Mouse (Mus musculus) forebrain, embryonic 13.5 days (tissue): ENCODE measurements around the gene 5730596B20Rik. TPM values are rescaled to one million over a fixed set of nuclear protein-coding genes. Genes with fewer than 3 reads are reported as not detected.

ENCODE experiments used
- ATAC-seq: fragments of 200-750 bp; cut with Nextera tagmentation; 2 replicates; pipeline ENCODE4 v1.8.0; 2017
- H3K27ac ChIP-seq: fragments of 300-500 bp; sonication (generic); 2 replicates; pipeline ENCODE4 v1.5.1; 2015; ENCODE audit warnings: inconsistent platforms, mild to moderate bottlenecking, moderate library complexity
- H3K27me3 ChIP-seq: fragments of 300-500 bp; sonication (generic); 2 replicates; pipeline ENCODE4 v1.6.1; 2015; ENCODE audit warnings: mild to moderate bottlenecking, inconsistent platforms
- H3K36me3 ChIP-seq: fragments of 300-500 bp; sonication (generic); 2 replicates; pipeline ENCODE4 v1.6.1; 2015; ENCODE audit warnings: mild to moderate bottlenecking, inconsistent platforms; ENCODE audit not compliant: poor library complexity, severe bottlenecking
- H3K4me1 ChIP-seq: fragments of 300-500 bp; sonication (generic); 2 replicates; pipeline ENCODE4 v1.6.1; 2015; ENCODE audit warnings: inconsistent platforms
- H3K4me2 ChIP-seq: fragments of 300-500 bp; sonication (generic); 2 replicates; pipeline ENCODE4 v1.6.1; 2015; ENCODE audit warnings: inconsistent platforms, mild to moderate bottlenecking, moderate library complexity
- H3K4me3 ChIP-seq: fragments of 300-500 bp; sonication (generic); 2 replicates; pipeline ENCODE4 v1.5.1; 2015; ENCODE audit warnings: mild to moderate bottlenecking, inconsistent platforms
- H3K9ac ChIP-seq: fragments of 300-500 bp; sonication (generic); 2 replicates; pipeline ENCODE4 v1.6.1; 2015; ENCODE audit warnings: mild to moderate bottlenecking, inconsistent platforms
- H3K9me3 ChIP-seq: fragments of 300-500 bp; sonication (generic); replicated peaks from 2 replicates; pipeline ENCODE4 v1.6.1; 2016; ENCODE audit warnings: inconsistent platforms
- WGBS: fragments of 180-500 bp; shearing (Covaris S2); methylation state at CpG from one replicate; pipeline ENCODE4 v1.1.7; 2015; 5-methylcytosine and 5-hydroxymethylcytosine counted together
- polyA plus RNA-seq: library from polyadenylated mRNA; unstranded; fragments of >200 nt; fragmentation: Nextera tagmentation; extraction: Ambion mirVana; gene quantifications from 2 replicates; pipeline ENCODE4 v1.2.1, GENCODE M21; 2015

Gene 5730596B20Rik
- polyA plus RNA-seq, 1 experiment from 2014 or later, result not detected

DNA sequence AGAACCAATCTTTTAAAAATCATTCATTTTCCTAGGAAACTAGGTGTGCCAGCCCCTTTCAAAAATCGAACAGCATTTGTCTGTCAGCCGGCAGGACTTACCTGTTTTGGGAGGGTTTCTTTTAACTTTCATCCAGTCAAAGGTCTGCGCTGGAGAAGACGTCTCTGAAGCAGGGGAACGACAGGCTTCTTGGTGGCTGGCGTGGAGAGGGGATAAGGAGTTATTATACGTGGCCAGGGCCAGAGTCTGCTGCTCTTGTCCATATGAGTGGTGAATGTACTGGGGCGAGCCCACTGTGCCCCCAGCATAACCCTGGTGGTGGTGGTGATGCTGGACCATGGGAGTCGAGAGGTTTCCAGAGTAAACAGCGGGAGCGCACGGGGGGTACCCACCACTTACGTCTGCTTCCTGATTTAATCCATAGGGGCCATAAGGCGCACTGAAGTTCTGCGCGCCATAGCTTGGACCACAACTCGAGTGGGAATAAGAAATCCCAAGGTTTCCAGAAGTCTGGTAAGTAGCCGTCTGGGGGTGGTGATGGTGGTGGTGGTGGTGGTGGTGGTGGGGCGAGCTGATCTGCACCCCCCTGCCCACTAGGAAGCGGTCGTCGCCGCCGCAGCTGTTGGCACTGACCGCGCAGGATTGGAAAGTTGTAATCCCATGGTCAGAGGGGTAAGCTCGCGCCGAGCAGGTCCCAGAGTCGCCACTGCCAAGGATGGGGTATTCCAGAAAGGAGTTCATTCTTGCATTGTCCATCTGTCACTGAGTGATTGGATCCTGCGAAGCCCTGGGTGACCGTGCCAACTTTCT lies 19.6 kb upstream of the 5730596B20Rik start:
- WGBS, result 2% methylated on average over 32 of the region's 32 CpGs
- Histone ChIP-seq H3K9ac (no peak overlapping the region), H3K4me3 (peak overlapping the region; percentile 52), H3K36me3 (no peaks in the 10 kb centered on the region), H3K9me3 (no peaks in the 10 kb centered on the region), H3K27me3 (peaks cover 99% of the 10 kb centered on the region), H3K4me1 (peaks cover 17% of the 10 kb centered on the region), H3K27ac (no peak overlapping the region), H3K4me2 (peak overlapping the region; percentile 95)
- no peak; the same call in 1 of the 2 replicates for ATAC-seq

DNA sequence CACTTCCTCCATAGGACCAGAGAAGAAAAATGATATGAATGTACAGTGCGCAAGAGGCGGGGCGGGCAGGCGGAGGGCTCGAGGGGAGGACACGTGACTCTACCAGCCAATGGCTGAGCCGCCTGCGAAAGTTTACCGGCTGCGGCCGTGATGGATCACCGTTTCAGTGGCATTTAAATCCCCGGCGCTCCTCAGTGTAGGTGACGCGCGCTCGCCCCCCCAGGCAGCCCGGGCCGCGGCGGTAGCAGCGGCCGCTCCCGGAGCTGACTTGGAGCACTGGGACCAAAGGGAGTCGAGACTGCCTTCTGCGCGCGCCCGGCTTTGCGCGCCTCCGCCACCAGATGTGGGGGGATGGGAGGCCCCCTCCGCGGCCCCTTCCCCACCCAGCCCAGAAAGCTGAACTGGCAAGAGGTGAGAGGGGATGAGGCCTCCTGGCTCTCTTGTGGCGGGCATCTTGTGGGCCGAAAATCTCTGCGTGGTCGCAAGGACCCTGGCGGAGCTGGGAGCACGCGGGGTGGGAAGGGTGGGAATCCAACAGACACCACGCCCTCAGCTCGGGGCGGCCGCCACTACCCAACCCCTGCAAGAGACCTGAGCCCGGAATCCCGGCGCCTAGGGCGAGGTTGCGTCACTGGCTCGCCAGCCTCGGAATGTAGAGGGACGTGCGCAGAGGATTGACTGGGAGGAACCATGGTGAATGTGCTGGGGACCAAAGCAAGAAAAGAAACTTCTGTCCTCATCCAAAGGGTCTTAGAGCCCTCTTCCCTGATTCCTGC lies 18.8 kb upstream of the 5730596B20Rik start, which contains the start of gene Hoxa1:
TSS of gene Hoxa1 (minus strand) at position 42 of the 776 bp plus-strand sequence.
- Histone ChIP-seq H3K4me2 (peak within 1 kb of the TSS; percentile 95), H3K27me3 (peaks cover 99% of the 10 kb centered on the region), H3K4me3 (peak within 1 kb of the TSS; percentile 52), H3K27ac (no peak within 1 kb of the TSS), H3K4me1 (peaks cover 17% of the 10 kb centered on the region), H3K9me3 (no peaks in the 10 kb centered on the region), H3K9ac (peak within 1 kb of the TSS; percentile 44), H3K36me3 (no peaks in the 10 kb centered on the region)
- ATAC-seq, result peak; percentile 78
- under 1% methylated on average over 54 of the region's 55 CpGs for WGBS

DNA sequence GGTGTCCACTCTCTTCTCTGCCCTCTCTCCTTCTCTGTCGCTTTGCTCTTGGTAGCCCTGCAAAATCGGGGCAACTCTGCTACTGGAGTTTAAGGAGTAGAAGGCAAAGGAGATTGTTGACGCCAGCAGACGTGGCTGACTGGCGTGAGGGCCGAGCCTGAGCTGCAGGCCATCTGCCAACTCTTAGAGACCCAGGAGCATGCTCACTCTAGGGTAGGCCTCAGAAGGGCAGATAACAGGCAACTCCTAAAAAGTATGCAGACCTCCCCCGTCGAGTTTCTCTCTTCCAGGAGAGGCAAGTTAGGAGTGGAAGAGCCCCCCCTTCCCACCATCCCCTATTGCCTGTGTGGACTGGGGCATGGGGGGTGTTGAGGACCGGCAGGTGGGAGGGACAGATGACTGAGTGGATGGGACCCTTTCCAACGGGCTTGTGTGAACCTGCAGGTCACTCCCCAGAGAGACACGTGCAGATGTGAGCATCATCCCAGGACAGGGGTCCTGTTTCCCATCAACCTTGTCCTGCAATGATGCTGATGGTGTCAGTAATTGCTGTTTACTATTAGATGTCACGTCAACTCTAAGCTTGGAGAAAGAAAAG lies 18.0 kb upstream of the 5730596B20Rik start:
- Histone ChIP-seq H3K36me3 (no peaks in the 10 kb centered on the region), H3K27ac (no peak overlapping the region), H3K4me3 (peak overlapping the region; percentile 52), H3K4me1 (peaks cover 17% of the 10 kb centered on the region), H3K4me2 (peak overlapping the region; percentile 95), H3K27me3 (peaks cover 99% of the 10 kb centered on the region), H3K9ac (no peak overlapping the region), H3K9me3 (no peaks in the 10 kb centered on the region)
- 1% methylated on average over 12 of the region's 12 CpGs for WGBS
- ATAC-seq, result no peak

DNA sequence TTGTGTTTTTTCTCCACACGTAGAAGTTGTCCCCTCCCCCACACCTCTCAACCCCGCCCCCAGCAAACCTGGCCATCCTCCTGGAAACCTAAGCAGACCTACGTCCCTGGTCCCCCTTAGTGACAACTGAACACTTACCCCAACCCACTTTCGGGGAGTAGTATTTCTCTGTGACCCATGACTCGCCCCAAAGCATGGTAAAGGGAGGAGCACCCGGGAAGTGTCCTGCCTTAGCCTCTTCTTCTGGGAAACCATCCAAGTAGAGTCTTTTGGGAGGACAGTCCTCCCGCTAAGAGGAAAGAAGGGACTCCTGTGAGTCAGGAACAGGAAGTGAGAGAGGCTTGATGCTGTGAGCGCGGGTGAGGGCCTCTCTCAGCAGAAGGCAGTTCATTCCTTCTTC lies 17.3 kb upstream of the 5730596B20Rik start:
- ATAC-seq, result no peak
- peaks cover 99% of the 10 kb centered on the region for H3K27me3 ChIP-seq
- H3K36me3 ChIP-seq, result no peaks in the 10 kb centered on the region
- 7% methylated on average over 8 of the region's 9 CpGs for WGBS
- H3K27ac ChIP-seq, result no peak overlapping the region
- peaks cover 17% of the 10 kb centered on the region for H3K4me1 ChIP-seq
- H3K4me2 ChIP-seq, result no peak overlapping the region
- no peaks in the 10 kb centered on the region for H3K9me3 ChIP-seq
- H3K9ac ChIP-seq, result no peak overlapping the region
- H3K4me3 ChIP-seq, result no peak overlapping the region

DNA sequence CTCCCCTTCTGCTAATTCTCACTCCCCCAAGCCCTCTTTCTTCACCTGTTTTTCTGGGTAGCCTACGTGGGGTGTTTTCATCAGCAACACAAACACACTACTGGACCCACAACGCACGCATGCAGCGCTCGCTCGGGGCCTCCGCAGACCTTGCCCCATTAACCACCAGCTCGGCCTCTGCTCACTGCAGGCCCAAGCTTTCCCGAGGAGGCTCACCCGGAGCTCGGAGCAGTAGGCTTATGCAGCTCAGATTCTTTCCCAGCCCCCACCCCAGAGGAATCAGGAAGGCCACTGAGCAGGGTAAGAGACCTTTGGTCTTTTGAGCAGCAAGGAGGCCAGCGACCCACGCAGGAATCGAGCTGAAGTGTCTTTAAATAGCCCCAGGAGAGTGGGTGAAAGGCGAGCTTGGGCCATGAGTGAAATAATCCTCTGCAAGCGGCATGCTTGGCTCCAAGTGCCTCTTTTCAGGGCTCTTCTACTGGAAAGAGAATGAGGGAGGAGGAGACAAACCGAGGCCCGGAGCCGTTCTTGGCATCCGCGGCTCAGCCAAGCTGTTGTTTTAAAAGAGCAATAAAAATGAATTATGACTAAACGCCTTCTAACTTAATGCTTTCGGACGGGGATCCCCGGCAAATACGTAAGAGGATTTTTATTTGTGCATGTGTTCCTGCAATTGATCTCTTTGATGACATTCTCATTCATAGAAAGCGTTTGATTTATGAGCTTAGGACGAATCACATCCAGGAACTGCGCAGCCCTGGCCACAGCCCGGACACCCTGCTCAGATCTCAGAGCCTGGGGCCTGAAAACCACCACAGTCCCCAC lies 16.6 kb upstream of the 5730596B20Rik start:
- H3K27ac ChIP-seq, result no peak overlapping the region
- ATAC-seq, result no peak
- no peaks in the 10 kb centered on the region for H3K9me3 ChIP-seq
- no peak overlapping the region for H3K4me3 ChIP-seq
- H3K4me2 ChIP-seq, result no peak overlapping the region
- peaks cover 99% of the 10 kb centered on the region for H3K27me3 ChIP-seq
- no peak overlapping the region for H3K9ac ChIP-seq
- 1% methylated on average over 30 of the region's 30 CpGs for WGBS
- no peaks in the 10 kb centered on the region for H3K36me3 ChIP-seq
- H3K4me1 ChIP-seq, result peaks cover 17% of the 10 kb centered on the region

DNA sequence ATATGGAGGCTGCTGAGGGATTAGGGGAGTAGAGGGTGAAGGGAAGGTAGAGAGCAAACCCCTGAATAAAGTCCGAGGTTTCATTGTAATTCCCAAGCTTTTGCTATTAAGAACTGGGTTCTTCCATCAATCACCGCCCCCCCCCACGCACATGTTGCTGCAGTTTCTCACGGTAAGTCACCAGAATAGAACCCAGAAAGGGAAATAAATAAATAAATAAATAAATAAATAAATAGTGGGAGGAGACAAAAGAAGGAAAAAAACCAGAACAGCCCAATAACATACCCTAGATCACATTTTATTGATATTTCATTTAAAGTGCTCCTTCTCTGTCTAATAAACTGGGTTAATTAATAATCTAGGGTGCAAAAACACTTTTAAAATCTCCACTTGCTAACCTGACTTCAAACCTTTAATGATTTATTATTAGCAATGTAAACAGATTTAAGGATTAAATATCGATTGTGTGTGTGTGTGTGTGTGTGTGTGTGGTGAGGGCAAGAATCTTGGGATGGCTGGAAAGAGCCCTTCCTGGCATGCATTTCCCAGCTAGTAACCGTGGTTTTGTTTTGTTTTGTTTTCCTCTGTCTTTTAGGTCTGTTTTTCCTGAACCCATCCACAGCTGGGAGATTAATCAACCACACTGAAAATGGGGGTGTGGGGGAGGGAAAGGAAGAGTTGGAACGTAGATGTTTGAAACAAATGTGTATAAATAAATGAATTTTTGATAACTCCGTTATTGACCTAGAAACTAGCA lies 15.8 kb upstream of the 5730596B20Rik start:
- no peak overlapping the region for H3K4me2 ChIP-seq
- no peak for ATAC-seq
- WGBS, result under 1% methylated on average over 8 of the region's 8 CpGs
- no peak overlapping the region for H3K4me3 ChIP-seq
- no peak overlapping the region for H3K27ac ChIP-seq
- H3K9me3 ChIP-seq, result no peaks in the 10 kb centered on the region
- no peak overlapping the region for H3K9ac ChIP-seq
- no peaks in the 10 kb centered on the region for H3K36me3 ChIP-seq
- peaks cover 17% of the 10 kb centered on the region for H3K4me1 ChIP-seq
- H3K27me3 ChIP-seq, result peaks cover 99% of the 10 kb centered on the region

DNA sequence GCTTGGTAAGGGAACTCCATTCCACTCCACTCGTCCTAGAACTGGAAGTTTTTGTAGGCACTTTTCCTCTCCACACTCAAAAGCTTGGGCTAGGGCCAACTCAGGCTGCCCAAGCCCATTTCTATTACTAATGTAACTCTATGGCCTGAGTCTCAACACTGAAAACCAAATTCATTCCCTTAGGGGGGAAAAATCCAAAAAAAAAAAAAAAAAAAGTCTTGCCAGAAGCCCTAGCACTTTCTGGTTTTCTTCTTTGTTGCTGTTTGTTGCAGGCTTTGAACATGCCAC lies 15.3 kb upstream of the 5730596B20Rik start:
- H3K27ac ChIP-seq, result no peak overlapping the region
- H3K36me3 ChIP-seq, result no peaks in the 10 kb centered on the region
- H3K4me1 ChIP-seq, result peaks cover 17% of the 10 kb centered on the region
- no peak overlapping the region for H3K9ac ChIP-seq
- no peak overlapping the region for H3K4me2 ChIP-seq
- H3K9me3 ChIP-seq, result no peaks in the 10 kb centered on the region
- no peak for ATAC-seq
- 0% methylated on average over 1 of the region's 1 CpGs for WGBS
- H3K4me3 ChIP-seq, result no peak overlapping the region
- peaks cover 99% of the 10 kb centered on the region for H3K27me3 ChIP-seq

DNA sequence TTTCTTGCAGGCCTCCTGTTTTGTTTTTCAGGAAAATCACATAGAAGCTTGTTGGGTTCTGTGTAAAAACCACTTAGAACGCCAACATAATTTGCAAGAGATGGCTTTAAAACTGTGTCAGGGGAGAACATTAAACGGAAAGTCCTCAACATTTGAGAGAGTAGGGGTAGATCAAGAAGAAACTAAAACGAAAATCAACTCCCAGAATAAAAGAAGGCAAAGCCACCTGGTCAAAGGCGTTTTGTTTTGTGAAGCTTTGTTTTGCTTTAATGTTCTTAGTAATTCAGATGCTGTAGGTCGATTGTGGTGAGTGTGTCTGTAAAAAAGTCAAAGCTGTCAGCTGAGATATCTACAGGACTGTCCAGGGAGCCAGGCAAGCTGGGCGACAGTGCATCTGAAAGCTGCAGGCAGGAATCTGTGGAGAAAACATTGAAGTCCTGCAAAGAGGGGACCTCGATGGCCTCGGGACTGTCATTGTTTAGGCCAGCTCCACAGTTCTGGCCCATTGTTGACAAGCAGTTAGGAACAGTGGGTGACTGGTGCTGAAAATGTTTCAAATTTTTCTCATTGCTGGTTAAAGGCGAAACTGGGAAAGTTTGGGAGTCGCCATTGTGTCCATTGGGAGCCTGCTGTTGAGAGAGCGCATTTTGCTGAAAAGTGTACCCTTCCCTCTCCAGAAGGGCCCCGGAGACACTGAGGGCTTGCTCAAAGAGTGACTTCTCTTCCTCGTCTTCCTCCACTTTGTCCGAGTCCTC lies 14.5 kb upstream of the 5730596B20Rik start:
- H3K4me2 ChIP-seq, result no peak overlapping the region
- no peaks in the 10 kb centered on the region for H3K36me3 ChIP-seq
- WGBS, result 2% methylated on average over 14 of the region's 14 CpGs
- no peak overlapping the region for H3K4me3 ChIP-seq
- H3K9me3 ChIP-seq, result no peaks in the 10 kb centered on the region
- no peak overlapping the region for H3K9ac ChIP-seq
- H3K27me3 ChIP-seq, result peaks cover 99% of the 10 kb centered on the region
- no peak for ATAC-seq
- peaks cover 17% of the 10 kb centered on the region for H3K4me1 ChIP-seq
- no peak overlapping the region for H3K27ac ChIP-seq

DNA sequence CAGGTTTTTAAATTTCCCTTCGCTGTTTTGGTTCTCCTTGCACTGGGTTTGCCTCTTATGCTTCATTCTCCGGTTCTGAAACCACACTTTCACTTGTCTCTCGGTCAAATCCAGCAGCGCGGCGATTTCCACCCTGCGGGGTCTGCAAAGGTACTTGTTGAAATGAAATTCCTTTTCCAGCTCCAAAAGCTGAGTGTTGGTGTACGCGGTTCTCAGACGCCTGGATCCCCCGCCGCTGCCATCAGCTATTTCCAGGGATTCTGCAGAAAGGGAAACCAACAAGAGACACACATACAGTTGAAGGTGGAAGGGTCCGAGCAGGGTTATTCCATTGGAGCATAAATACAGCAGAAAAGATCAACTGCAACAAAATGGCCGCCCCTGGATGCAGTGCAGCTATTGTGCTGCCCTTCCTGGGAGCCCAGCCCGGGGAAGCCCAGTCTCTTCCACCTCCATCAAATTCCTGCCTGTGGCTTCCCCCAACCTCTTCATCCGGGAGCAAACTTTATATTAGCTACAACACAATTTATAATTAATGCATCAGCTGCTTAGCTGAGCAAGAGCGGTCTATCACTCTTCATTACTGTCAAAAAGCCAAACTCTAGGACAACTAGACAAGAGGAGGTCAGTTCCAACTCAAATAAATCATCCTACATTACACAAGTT lies 13.8 kb upstream of the 5730596B20Rik start:
- WGBS, result under 1% methylated on average over 17 of the region's 17 CpGs

DNA sequence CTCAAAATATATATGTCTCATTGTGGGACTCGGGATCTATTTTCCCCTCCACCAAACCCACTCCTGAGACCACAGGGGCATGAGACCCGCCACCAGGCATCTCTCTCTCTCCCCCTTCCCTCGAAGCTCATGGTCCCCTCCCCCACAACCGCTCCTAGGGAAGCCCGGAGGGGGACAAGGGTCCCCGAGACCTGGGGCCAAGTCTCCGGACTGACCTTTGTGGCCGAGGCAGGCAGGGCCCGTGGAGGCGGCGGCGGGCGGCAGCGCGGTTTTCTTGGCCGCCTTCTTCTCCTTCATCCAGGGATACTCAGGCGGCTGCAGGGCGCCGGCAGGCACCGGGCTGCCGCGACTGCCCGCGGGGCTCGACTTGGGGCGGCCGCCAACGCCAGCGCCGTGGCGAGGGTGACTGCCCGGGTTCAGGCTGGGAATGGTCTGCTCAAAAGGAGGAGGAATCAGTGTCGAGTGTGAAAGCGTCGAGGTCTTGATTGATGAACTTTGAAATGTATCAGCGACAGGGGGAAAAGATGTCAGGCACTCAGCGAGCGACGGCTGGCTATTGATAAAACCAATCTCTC lies 13.2 kb upstream of the 5730596B20Rik start:
- H3K4me3 ChIP-seq, result no peak overlapping the region
- no peak for ATAC-seq
- H3K9ac ChIP-seq, result no peak overlapping the region
- no peak overlapping the region for H3K27ac ChIP-seq
- H3K4me2 ChIP-seq, result no peak overlapping the region
- 0 out of 2 replicates have a peak, but pooled peaks cover 5% of the 10 kb centered on the region for H3K4me1 ChIP-seq
- WGBS, result under 1% methylated on average over 28 of the region's 39 CpGs
- H3K36me3 ChIP-seq, result no peaks in the 10 kb centered on the region
- peaks cover 99% of the 10 kb centered on the region for H3K27me3 ChIP-seq
- H3K9me3 ChIP-seq, result no peaks in the 10 kb centered on the region

More for the DNA sequence above, 13.8 kb upstream of the 5730596B20Rik start:
- Histone ChIP-seq H3K4me1 (peaks cover 11% of the 10 kb centered on the region), H3K4me3 (no peak overlapping the region), H3K4me2 (no peak overlapping the region), H3K27ac (no peak overlapping the region), H3K9me3 (no peaks in the 10 kb centered on the region), H3K36me3 (no peaks in the 10 kb centered on the region), H3K9ac (no peak overlapping the region), H3K27me3 (peaks cover 99% of the 10 kb centered on the region)
- ATAC-seq, result no peak
